In genomic region chr19:36167291-36167896, GRCm38 (mm10) we compare ENCODE assay signal across 21 mouse cellular contexts. TPM values are rescaled to one million over a fixed set of nuclear protein-coding genes. Genes with fewer than 3 reads are reported as not detected.
DNase-seq lines count a peak whose midpoint lies in the region; ATAC-seq and TF ChIP-seq lines count a peak whose summit lies in the region.
"Had no signal": no experiment of that assay in that cellular context is flagged by ENCODE, and none has a peak within 500 bp of the region (broad histone marks: within the 10 kb centered on the region; RNA-seq: fewer than 3 reads in every experiment).

No protein-coding gene starts in this region.

- 26% methylated on average over 6 of the region's 6 CpGs for WGBS in heart, postnatal 0 days
- 26% methylated on average over 6 of the region's 6 CpGs for WGBS in lung, postnatal 0 days
- WGBS in intestine, embryonic 15.5 days, result 91% methylated on average over 6 of the region's 6 CpGs

- 0 out of 2 replicates have a peak, but pooled peaks cover 9% of the 10 kb centered on the region for H3K9me3 ChIP-seq in heart, postnatal 0 days (replicated peaks; ENCODE audit: control insufficient read depth, low read length)
- no peaks in the 10 kb centered on the region for H3K9me3 ChIP-seq in lung, postnatal 0 days (ENCODE audit: low read length)
- H3K9me3 ChIP-seq in intestine, embryonic 15.5 days, result no peaks in the 10 kb centered on the region
- H3K9me3 ChIP-seq: forebrain, embryonic 13.5 days; hindbrain, embryonic 13.5 days; liver, embryonic 15.5 days; neural tube, embryonic 13.5 days had no signal

- peaks cover 36% of the 10 kb centered on the region for H3K4me1 ChIP-seq in heart, postnatal 0 days (ENCODE audit: control insufficient read depth, insufficient read depth)
- H3K4me1 ChIP-seq in lung, postnatal 0 days (ENCODE audit: insufficient read depth, low read depth, low read length), result peaks cover 4% of the 10 kb centered on the region; the same call in 1 of the 2 replicates
- no peaks in the 10 kb centered on the region for H3K4me1 ChIP-seq in intestine, embryonic 15.5 days (replicated peaks)
- H3K4me1 ChIP-seq: forebrain, embryonic 13.5 days; hindbrain, embryonic 13.5 days; liver, embryonic 15.5 days; neural tube, embryonic 13.5 days had no signal

- peak; percentile 98 for DNase-seq in heart, adult 11 months
- peak; percentile 68 to 76 for DNase-seq in heart, adult 9 months (ENCODE audit: low spot score in 2 of 2)
- peak; percentile 69 for DNase-seq in heart, postnatal 0 days (ENCODE audit: low spot score)
- peak; percentile 76 for DNase-seq in lung, postnatal 0 days (ENCODE audit: low spot score)
- no peak for DNase-seq in adrenal gland, postnatal 4 days (ENCODE audit: low spot score in 2 of 2)
- no peak for DNase-seq in T-cell, adult 2 months (ENCODE audit: low spot score)
- DNase-seq in right cerebral cortex, postnatal 4 days, result no peak
- DNase-seq: adrenal gland, postnatal 36 days; cerebellum, adult 9-10 months; gastrocnemius, postnatal 36 days; thymus, postnatal 36 days had no signal

- no peak for TF ChIP-seq EP300 in heart, postnatal 0 days (IDR thresholded peaks at IDR 0.05; ENCODE audit: low read depth)
- 0 out of 2 replicates have a peak, but pooled peaks have one; percentile 11 for TF ChIP-seq EP300 in lung, postnatal 0 days (IDR thresholded peaks at IDR 0.05)

- H3K27me3 ChIP-seq in heart, postnatal 0 days (ENCODE audit: control insufficient read depth, insufficient read depth, low read length), result no peaks in the 10 kb centered on the region
- H3K27me3 ChIP-seq in lung, postnatal 0 days (replicated peaks; ENCODE audit: insufficient read depth, low read length), result no peaks in the 10 kb centered on the region
- no peaks in the 10 kb centered on the region for H3K27me3 ChIP-seq in intestine, embryonic 15.5 days (replicated peaks)
- H3K27me3 ChIP-seq: forebrain, embryonic 13.5 days; hindbrain, embryonic 13.5 days; limb, embryonic 12.5 days; liver, embryonic 15.5 days; neural tube, embryonic 13.5 days; Patski had no signal

- peak; percentile 80 for ATAC-seq in heart, postnatal 0 days (ENCODE audit: insufficient read depth, low read depth)
- ATAC-seq in lung, postnatal 0 days, result peak; percentile 93
- no peak for ATAC-seq in intestine, embryonic 15.5 days
- ATAC-seq: forebrain, embryonic 13.5 days; Patski had no signal

- no peak overlapping the region for H3K9ac ChIP-seq in heart, postnatal 0 days (replicated peaks; ENCODE audit: low read depth, low read length)
- no peak overlapping the region for H3K9ac ChIP-seq in lung, postnatal 0 days (replicated peaks; ENCODE audit: low read depth)
- H3K9ac ChIP-seq in intestine, embryonic 15.5 days, result no peak overlapping the region
- H3K9ac ChIP-seq: forebrain, embryonic 13.5 days; hindbrain, embryonic 13.5 days; limb, embryonic 12.5 days; liver, embryonic 15.5 days; neural tube, embryonic 13.5 days had no signal

- TF ChIP-seq CTCF in heart, postnatal 0 days (IDR thresholded peaks at IDR 0.05; ENCODE audit: low read depth), result no peak
- no peak for TF ChIP-seq CTCF in lung, postnatal 0 days (IDR thresholded peaks at IDR 0.05)

- peak overlapping the region; percentile 89 for H3K27ac ChIP-seq in heart, postnatal 0 days (ENCODE audit: low read depth)
- peak overlapping the region; percentile 38 for H3K27ac ChIP-seq in lung, postnatal 0 days (ENCODE audit: low read length)
- H3K27ac ChIP-seq in intestine, embryonic 15.5 days, result no peak overlapping the region
- H3K27ac ChIP-seq: forebrain, embryonic 13.5 days; hindbrain, embryonic 13.5 days; left cerebral cortex, adult 2 months; limb, embryonic 12.5 days; liver, embryonic 15.5 days; neural tube, embryonic 13.5 days had no signal

- no peak overlapping the region for H3K4me2 ChIP-seq in heart, postnatal 0 days (ENCODE audit: low read depth, low read length)
- no peak overlapping the region for H3K4me2 ChIP-seq in lung, postnatal 0 days (replicated peaks; ENCODE audit: low read depth, low read length)
- H3K4me2 ChIP-seq in intestine, embryonic 15.5 days (replicated peaks), result no peak overlapping the region
- H3K4me2 ChIP-seq: forebrain, embryonic 13.5 days; hindbrain, embryonic 13.5 days; limb, embryonic 12.5 days; liver, embryonic 15.5 days; neural tube, embryonic 13.5 days had no signal

- H3K36me3 ChIP-seq in heart, postnatal 0 days (replicated peaks; ENCODE audit: control insufficient read depth, insufficient read depth, low read length), result no peaks in the 10 kb centered on the region
- no peaks in the 10 kb centered on the region for H3K36me3 ChIP-seq in lung, postnatal 0 days (ENCODE audit: insufficient read depth, low read length)
- no peaks in the 10 kb centered on the region for H3K36me3 ChIP-seq in intestine, embryonic 15.5 days
- H3K36me3 ChIP-seq: hindbrain, embryonic 13.5 days; limb, embryonic 12.5 days; liver, embryonic 15.5 days; neural tube, embryonic 13.5 days had no signal

- H3K4me3 ChIP-seq in heart, postnatal 0 days (ENCODE audit: low read depth, low read length), result no peak overlapping the region
- no peak overlapping the region for H3K4me3 ChIP-seq in lung, postnatal 0 days (ENCODE audit: low read depth, low read length)
- no peak overlapping the region for H3K4me3 ChIP-seq in intestine, embryonic 15.5 days (replicated peaks)
- H3K4me3 ChIP-seq: forebrain, embryonic 13.5 days; hindbrain, embryonic 13.5 days; left cerebral cortex, adult 2 months; limb, embryonic 12.5 days; liver, embryonic 15.5 days; neural tube, embryonic 13.5 days had no signal

RNA-seq across cellular contexts. Expression of gene Ankrd1, which starts 47.5 kb away (rescaled TPM):
- total RNA-seq in heart, postnatal 0 days (2014; rRNA removed; ENCODE audit: low replicate concordance), result 557 and 776 TPM in 2 replicates
- polyA plus RNA-seq in heart, postnatal 0 days (2015; fragmentation: Nextera tagmentation; extraction: Ambion mirVana), result 491 and 665 TPM in 2 replicates
- polyA plus RNA-seq in lung, postnatal 0 days (2015; fragmentation: Nextera tagmentation; extraction: Ambion mirVana), result 2.2 and 7.4 TPM in 2 replicates
- total RNA-seq in adrenal gland, postnatal 4 days (2021), result 1 to 10 TPM in 1 of 2 experiments, under 1 TPM in 1; 0.20 to 2.6 TPM
- 0.11 and 0.18 TPM in 2 replicates for polyA plus RNA-seq in intestine, embryonic 15.5 days (2015; fragmentation: Nextera tagmentation; extraction: Ambion mirVana)
- total RNA-seq: adrenal gland, postnatal 36 days; layer of hippocampus, adult 18-20 months; left cerebral cortex, adult 2 months had no signal
- polyA plus RNA-seq: forebrain, embryonic 13.5 days; intestine, embryonic 14.5 days had no signal

Comparison
In these comparisons a context has a peak if more than half of its experiments do, and no peak if none do; other contexts are left out.
1. DNase-seq: peak in heart, adult 11 months (single experiment), heart, adult 9 months (2 of 2), heart, postnatal 0 days (single experiment) and lung, postnatal 0 days (single experiment); none in adrenal gland, postnatal 4 days (0 of 2), T-cell, adult 2 months (single experiment) and right cerebral cortex, postnatal 4 days (single experiment).
2. RNA of gene Ankrd1, which starts 47.5 kb away (polyA plus RNA-seq): 491 to 665 TPM in heart, postnatal 0 days; 2.2 to 7.4 TPM in lung, postnatal 0 days and 0.11 to 0.18 TPM in intestine, embryonic 15.5 days; every median in the first group is over 10 times any median in the second.